15 mouse cellular contexts compared by ENCODE assay signal in genomic region chr16:23057668-23058447, GRCm38 (mm10). TPM values are rescaled to one million over a fixed set of nuclear protein-coding genes. Genes with fewer than 3 reads are reported as not detected.
A peak's percentile ranks its signal among the peaks of the same experiment; 100 is the strongest.
DNase-seq lines count a peak whose midpoint lies in the region; ATAC-seq and TF ChIP-seq lines count a peak whose summit lies in the region.
"Not testable (repeated sequence)": the region's sequence is repeated elsewhere in the genome, so short reads cannot be mapped to it uniquely, and the experiment has no call there.
"Had no signal": no experiment of that assay in that cellular context is flagged by ENCODE, and none has a peak within 500 bp of the region (broad histone marks: within the 10 kb centered on the region; RNA-seq: fewer than 3 reads in every experiment).

Gene Kng1, plus strand, starts transcription at chr16:23057865.

- peak; percentile 68 for ATAC-seq in liver, embryonic 12.5 days
- ATAC-seq in liver, embryonic 16.5 days (ENCODE audit: low read depth) = peak; percentile 86
- ATAC-seq in stomach, embryonic 15.5 days (ENCODE audit: insufficient read depth, low FRiP score, low read depth) = peak; percentile 50; the same call in 1 of the 2 replicates

- not testable (repeated sequence) for H3K4me1 ChIP-seq in kidney, adult 2 months (ENCODE audit: control insufficient read depth, insufficient read depth, low read length); liver, embryonic 12.5 days; liver, embryonic 16.5 days (ENCODE audit: control insufficient read depth, low read depth, low read length); stomach, embryonic 15.5 days

- H3K4me3 ChIP-seq in kidney, adult 2 months (ENCODE audit: insufficient read depth, low read depth, low read length); stomach, embryonic 15.5 days (replicated peaks): not testable (repeated sequence)
- peak within 1 kb of the TSS; percentile 20 for H3K4me3 ChIP-seq in liver, embryonic 12.5 days
- H3K4me3 ChIP-seq in liver, embryonic 16.5 days (ENCODE audit: low read depth, low read length) = peak within 1 kb of the TSS; percentile 48

- H3K27me3 ChIP-seq in kidney, adult 2 months (replicated peaks; ENCODE audit: control insufficient read depth, insufficient read depth, low read length); liver, embryonic 12.5 days (replicated peaks); liver, embryonic 16.5 days (ENCODE audit: control insufficient read depth, insufficient read depth, low read depth, low read length); stomach, embryonic 15.5 days (replicated peaks): not testable (repeated sequence)

- peak within 1 kb of the TSS; percentile 41; the same call in 1 of the 2 replicates for H3K9ac ChIP-seq in liver, embryonic 12.5 days
- H3K9ac ChIP-seq in liver, embryonic 16.5 days (ENCODE audit: low read depth, low read length); stomach, embryonic 15.5 days: not testable (repeated sequence)

- not testable (repeated sequence) for TF ChIP-seq CTCF in kidney, adult 2 months (conservative IDR thresholded peaks at IDR 0.05; ENCODE audit: insufficient read depth, insufficient read length, low read depth, low read length)

- not testable (repeated sequence) for H3K27ac ChIP-seq in kidney, adult 2 months (ENCODE audit: insufficient read depth, low read depth, low read length); liver, embryonic 12.5 days; stomach, embryonic 15.5 days
- peak within 1 kb of the TSS; percentile 53 for H3K27ac ChIP-seq in liver, embryonic 16.5 days (ENCODE audit: low read length)

- 82% methylated on average over 1 of the region's 1 CpGs for WGBS in kidney, adult 2 months
- WGBS in liver, embryonic 12.5 days (ENCODE audit: insufficient replicate concordance) = 57% methylated on average over 1 of the region's 1 CpGs
- 36% methylated on average over 1 of the region's 1 CpGs for WGBS in liver, embryonic 16.5 days (ENCODE audit: insufficient replicate concordance)
- 74% methylated on average over 1 of the region's 1 CpGs for WGBS in stomach, embryonic 15.5 days

- not testable (repeated sequence) for TF ChIP-seq POLR2A in kidney, adult 2 months (IDR thresholded peaks at IDR 0.05; ENCODE audit: low read depth, low read length)

- not testable (repeated sequence) for DNase-seq in adrenal gland, postnatal 4 days (ENCODE audit: low spot score in 2 of 2)
- peak; percentile 4 for DNase-seq in gonadal fat pad, adult 2 months (ENCODE audit: low read depth)
- peak; percentile 16 for DNase-seq in kidney, adult 2 months

- peak within 1 kb of the TSS; percentile 15; the same call in 1 of the 2 replicates for H3K4me2 ChIP-seq in liver, embryonic 12.5 days
- not testable (repeated sequence) for H3K4me2 ChIP-seq in liver, embryonic 16.5 days (ENCODE audit: low read depth, low read length); stomach, embryonic 15.5 days

- not testable (repeated sequence) for H3K36me3 ChIP-seq in kidney, adult 2 months (ENCODE audit: control insufficient read depth, insufficient read depth, low read length); liver, embryonic 12.5 days; liver, embryonic 16.5 days (ENCODE audit: control insufficient read depth, insufficient read depth); stomach, embryonic 15.5 days

- H3K9me3 ChIP-seq in liver, embryonic 12.5 days (replicated peaks); liver, embryonic 16.5 days (replicated peaks; ENCODE audit: control insufficient read depth, low read length); stomach, embryonic 15.5 days: not testable (repeated sequence)

RNA-seq across cellular contexts. Expression of gene Kng1, which starts in this region (rescaled TPM):
- total RNA-seq in adrenal gland, postnatal 4 days (2021) = 100 to 1,000 TPM in 1 of 2 experiments, 10 to 100 TPM in 1; 10.7 to 386 TPM
- polyA plus RNA-seq in gonadal fat pad, adult 2 months (2012; rRNA removed) = 0.04 and 0.91 TPM in 2 replicates
- 0.41 and 0.43 TPM in 2 replicates for polyA plus RNA-seq in kidney, adult 2 months (2012; rRNA removed)
- polyA plus RNA-seq in liver, embryonic 12.5 days (2016; fragmentation: Nextera tagmentation; extraction: Ambion mirVana) = 145 and 151 TPM in 2 replicates
- 1,254 and 1,294 TPM in 2 replicates for polyA plus RNA-seq in liver, embryonic 16.5 days (2015; fragmentation: Nextera tagmentation; extraction: Ambion mirVana)
- polyA plus RNA-seq in stomach, embryonic 15.5 days (2015; fragmentation: Nextera tagmentation; extraction: Ambion mirVana) = 12.3 and 42.4 TPM in 2 replicates
- total RNA-seq: CH12.LX; forebrain, postnatal 0 days; gastrocnemius, postnatal 14 days; granulocyte monocyte progenitor cell, adult 5-6 weeks; heart, postnatal 36 days had no signal
- polyA plus RNA-seq: cortical plate, adult 2 months; embryonic facial prominence, embryonic 12.5 days; forebrain, embryonic 13.5 days; forebrain, postnatal 0 days; hindbrain, embryonic 11.5 days had no signal

Comparison
In these comparisons a context has a peak if more than half of its experiments do, and no peak if none do; other contexts are left out.
1. Peak in DNase-seq in gonadal fat pad, adult 2 months; RNA of the gene not detected or under 1 TPM.
2. Peak in DNase-seq in kidney, adult 2 months; RNA of the gene not detected or under 1 TPM.